23 mouse cellular contexts compared by ENCODE assay signal in the genomic region with DNA sequence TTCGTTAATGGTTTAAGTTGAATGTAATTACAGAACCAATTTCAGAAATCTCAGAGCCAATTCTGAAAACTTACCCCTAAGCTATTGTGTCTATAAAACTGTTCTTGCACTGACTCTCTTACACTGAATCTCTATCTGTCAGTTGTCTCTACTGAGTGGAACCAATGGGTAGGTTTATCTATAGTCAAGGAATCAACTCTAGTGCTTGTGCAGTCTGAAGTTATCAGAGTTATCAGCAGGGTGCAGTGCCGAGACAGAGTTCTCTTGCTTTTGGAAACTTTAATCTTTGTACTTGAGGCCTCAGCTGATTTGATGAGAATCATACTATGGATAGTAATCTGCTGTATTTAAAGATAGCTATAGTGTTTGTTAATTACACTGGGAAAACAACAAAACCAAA.
"Had no signal": no experiment of that assay in that cellular context is flagged by ENCODE, and none has a peak within 500 bp of the region (broad histone marks: within the 10 kb centered on the region; RNA-seq: fewer than 3 reads in every experiment).

No protein-coding gene starts in this region.

- H3K27me3 ChIP-seq: heart, embryonic 12.5 days; hindbrain, embryonic 12.5 days; intestine, embryonic 15.5 days; limb, embryonic 13.5 days; limb, embryonic 15.5 days; liver, embryonic 12.5 days had no signal

- H3K4me3 ChIP-seq: heart, embryonic 10.5 days; heart, embryonic 12.5 days; hindbrain, embryonic 10.5 days; hindbrain, embryonic 12.5 days; intestine, embryonic 15.5 days; limb, embryonic 13.5 days; limb, embryonic 15.5 days; liver, embryonic 12.5 days had no signal

- ATAC-seq: hindbrain, embryonic 16.5 days; inflammation-experienced regulatory T-cells, adult 6 months; intestine, embryonic 15.5 days; intestine, postnatal 0 days; liver, embryonic 12.5 days had no signal

- H3K4me2 ChIP-seq: heart, embryonic 12.5 days; hindbrain, embryonic 12.5 days; hindbrain, embryonic 14.5 days; intestine, embryonic 15.5 days; limb, embryonic 13.5 days; limb, embryonic 15.5 days; liver, embryonic 12.5 days had no signal

- H3K4me1 ChIP-seq: heart, embryonic 10.5 days; heart, embryonic 12.5 days; hindbrain, embryonic 10.5 days; hindbrain, embryonic 12.5 days; intestine, embryonic 15.5 days; limb, embryonic 13.5 days; limb, embryonic 15.5 days had no signal

- DNase-seq: gastrocnemius, postnatal 25 days; heart, adult 18-20 months; heart, postnatal 10 days; heart, postnatal 4 days; kidney, adult 18-20 months; kidney, adult 8-10 months; kidney, postnatal 10 days; kidney, postnatal 25 days; layer of hippocampus, adult 9-11 months; layer of hippocampus, postnatal 36 days; left cerebral cortex, postnatal 4 days had no signal

- H3K27ac ChIP-seq: heart, embryonic 10.5 days; hindbrain, embryonic 10.5 days; hindbrain, embryonic 12.5 days; hindbrain, embryonic 14.5 days; intestine, embryonic 15.5 days; limb, embryonic 13.5 days; limb, embryonic 15.5 days; liver, embryonic 12.5 days had no signal

- H3K9me3 ChIP-seq: heart, embryonic 10.5 days; heart, embryonic 12.5 days; hindbrain, embryonic 10.5 days; hindbrain, embryonic 12.5 days; intestine, embryonic 15.5 days; limb, embryonic 13.5 days; limb, embryonic 15.5 days; liver, embryonic 12.5 days had no signal

- H3K9ac ChIP-seq: heart, embryonic 12.5 days; hindbrain, embryonic 12.5 days; hindbrain, embryonic 14.5 days; intestine, embryonic 15.5 days; limb, embryonic 13.5 days; limb, embryonic 15.5 days; liver, embryonic 12.5 days had no signal
